Mouse (Mus musculus) liver, embryonic 12.5 days (tissue): ENCODE data around the gene Cdk19. TPM values are rescaled to one million over a fixed set of nuclear protein-coding genes. Genes with fewer than 3 reads are reported as not detected.

Experiments used
- ATAC-seq: fragments of 200-750 bp; cut with Nextera tagmentation; 2 replicates; pipeline ENCODE4 v1.8.0; 2017; ENCODE audit warnings: moderate number of reproducible peaks, mild to moderate bottlenecking, moderate library complexity
- H3K27ac ChIP-seq: fragments of 300-500 bp; sonication (generic); 2 replicates; pipeline ENCODE4 v1.5.1; 2016; ENCODE audit warnings: mild to moderate bottlenecking
- H3K27me3 ChIP-seq: fragments of 300-500 bp; sonication (generic); replicated peaks from 2 replicates; pipeline ENCODE4 v1.6.1; 2016; ENCODE audit warnings: mild to moderate bottlenecking, moderate library complexity
- H3K36me3 ChIP-seq: fragments of 300-500 bp; sonication (generic); 2 replicates; pipeline ENCODE4 v1.6.1; 2016; ENCODE audit warnings: mild to moderate bottlenecking, moderate library complexity
- H3K4me1 ChIP-seq: fragments of 300-500 bp; sonication (generic); 2 replicates; pipeline ENCODE4 v1.6.1; 2016
- H3K4me2 ChIP-seq: fragments of 300-500 bp; sonication (generic); 2 replicates; pipeline ENCODE4 v1.6.1; 2016; ENCODE audit warnings: mild to moderate bottlenecking, moderate library complexity
- H3K4me3 ChIP-seq: fragments of 300-500 bp; sonication (generic); 2 replicates; pipeline ENCODE4 v1.5.1; 2016; ENCODE audit warnings: mild to moderate bottlenecking, moderate library complexity
- H3K9ac ChIP-seq: fragments of 300-500 bp; sonication (generic); 2 replicates; pipeline ENCODE4 v1.6.1; 2016; ENCODE audit warnings: mild to moderate bottlenecking, moderate library complexity
- H3K9me3 ChIP-seq: fragments of 300-500 bp; sonication (generic); replicated peaks from 2 replicates; pipeline ENCODE4 v1.6.1; 2016; ENCODE audit warnings: mild to moderate bottlenecking, moderate library complexity
- WGBS: fragments of 180-500 bp; shearing (Covaris S2); methylation state at CpG from one replicate; pipeline ENCODE4 v1.1.7; 2016; ENCODE audit not compliant: insufficient replicate concordance; 5-methylcytosine and 5-hydroxymethylcytosine counted together
- polyA plus RNA-seq: library from polyadenylated mRNA; unstranded; fragments of >200 nt; fragmentation: Nextera tagmentation; extraction: Ambion mirVana; gene quantifications from 2 replicates; pipeline ENCODE4 v1.2.1, GENCODE M21; 2016

Cdk19 gene
- polyA plus RNA-seq, 1 experiment from 2014 or later = 4.4 TPM

DNA sequence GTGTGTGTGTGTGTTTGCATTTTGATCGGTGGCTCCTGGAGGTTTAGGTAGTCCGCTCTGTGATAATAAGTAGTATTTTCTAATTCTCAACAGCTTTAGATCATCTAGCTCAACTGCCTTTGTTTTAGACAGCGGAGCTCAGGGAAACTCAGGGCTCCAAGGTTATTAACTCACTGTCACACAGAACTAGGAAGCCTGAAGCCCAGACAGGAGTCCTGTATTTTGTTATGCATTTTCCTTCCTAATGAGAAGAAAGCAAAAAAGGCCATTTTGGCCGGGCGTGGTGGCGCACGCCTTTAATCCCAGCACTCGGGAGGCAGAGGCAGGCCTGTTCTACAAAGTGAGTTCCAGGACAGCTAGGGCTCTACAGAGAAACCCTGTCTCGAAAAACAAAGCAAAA is 14.7 kb downstream of the Cdk19 start:
- no peak overlapping the region for H3K4me3 ChIP-seq
- no peak overlapping the region for H3K27ac ChIP-seq
- H3K27me3 ChIP-seq = no peaks in the 10 kb centered on the region
- peaks cover 20% of the 10 kb centered on the region for H3K4me1 ChIP-seq
- ATAC-seq = no peak
- no peak overlapping the region for H3K9ac ChIP-seq
- 79% methylated on average over 9 of the region's 9 CpGs for WGBS
- no peaks in the 10 kb centered on the region for H3K9me3 ChIP-seq
- no peaks in the 10 kb centered on the region for H3K36me3 ChIP-seq
- no peak overlapping the region for H3K4me2 ChIP-seq

- Histone ChIP-seq H3K27me3 (no peaks in the 10 kb centered on the region), H3K9me3 (no peaks in the 10 kb centered on the region), H3K27ac (no peak overlapping the region), H3K36me3 (no peaks in the 10 kb centered on the region), H3K4me2 (no peak overlapping the region), H3K4me1 (peaks cover 20% of the 10 kb centered on the region), H3K4me3 (no peak overlapping the region), H3K9ac (no peak overlapping the region)
- 60% methylated on average over 1 of the region's 1 CpGs for WGBS
- ATAC-seq = no peak
Observed at GRCm38 (mm10) chr10:40354556-40354955, 15.2 kb downstream of the Cdk19 start.

DNA sequence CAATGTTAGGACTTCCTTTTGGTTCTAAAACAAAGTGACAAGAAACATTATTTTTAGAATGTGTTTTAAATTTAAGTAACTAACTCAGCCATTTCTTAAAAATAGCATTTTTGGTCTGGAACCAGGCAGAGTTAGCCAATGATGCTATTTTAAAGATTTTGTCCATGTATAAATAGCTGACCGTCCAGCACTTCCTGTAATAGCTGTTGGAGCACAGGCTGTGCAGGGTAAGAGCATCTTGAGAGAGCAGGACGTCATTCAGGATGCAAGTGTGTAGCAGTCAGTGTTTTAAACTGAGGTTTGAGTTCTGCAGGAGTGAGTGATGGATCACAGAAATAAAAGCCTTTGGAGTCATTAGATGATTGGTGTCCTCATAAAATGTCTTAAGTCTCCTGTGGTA is 18.8 kb downstream of the Cdk19 start:
- no peak overlapping the region for H3K9ac ChIP-seq
- H3K4me1 ChIP-seq = peaks cover 25% of the 10 kb centered on the region
- 49% methylated on average over 2 of the region's 2 CpGs for WGBS
- H3K9me3 ChIP-seq = no peaks in the 10 kb centered on the region
- no peak for ATAC-seq
- no peak overlapping the region for H3K4me2 ChIP-seq
- no peak overlapping the region for H3K4me3 ChIP-seq
- no peaks in the 10 kb centered on the region for H3K36me3 ChIP-seq
- H3K27ac ChIP-seq = no peak overlapping the region
- no peaks in the 10 kb centered on the region for H3K27me3 ChIP-seq

DNA sequence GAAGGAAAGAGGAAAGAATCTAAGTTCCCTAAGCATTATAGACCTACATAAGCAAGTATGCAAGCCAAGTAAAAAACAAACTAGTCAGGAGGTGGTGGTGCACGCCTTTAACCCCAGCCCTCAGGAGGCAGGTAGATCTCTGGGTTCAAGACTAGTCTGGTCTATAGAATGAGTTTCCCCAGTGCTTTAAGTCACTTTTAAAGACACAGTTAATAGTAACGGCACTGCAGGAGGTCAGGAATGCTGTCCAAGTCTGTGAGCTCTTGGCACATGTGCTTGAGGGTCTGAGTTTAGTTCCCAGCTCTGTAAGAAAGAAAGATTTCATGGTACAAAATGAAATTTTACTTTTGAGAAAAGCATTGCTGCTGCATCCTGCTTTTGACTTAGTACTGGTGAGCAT is 19.8 kb downstream of the Cdk19 start:
- Histone ChIP-seq H3K9me3 (no peaks in the 10 kb centered on the region), H3K4me2 (no peak overlapping the region), H3K27ac (no peak overlapping the region), H3K4me3 (no peak overlapping the region), H3K27me3 (no peaks in the 10 kb centered on the region), H3K9ac (no peak overlapping the region), H3K36me3 (no peaks in the 10 kb centered on the region), H3K4me1 (peaks cover 29% of the 10 kb centered on the region)
- WGBS = 80% methylated on average over 2 of the region's 2 CpGs
- no peak for ATAC-seq

DNA sequence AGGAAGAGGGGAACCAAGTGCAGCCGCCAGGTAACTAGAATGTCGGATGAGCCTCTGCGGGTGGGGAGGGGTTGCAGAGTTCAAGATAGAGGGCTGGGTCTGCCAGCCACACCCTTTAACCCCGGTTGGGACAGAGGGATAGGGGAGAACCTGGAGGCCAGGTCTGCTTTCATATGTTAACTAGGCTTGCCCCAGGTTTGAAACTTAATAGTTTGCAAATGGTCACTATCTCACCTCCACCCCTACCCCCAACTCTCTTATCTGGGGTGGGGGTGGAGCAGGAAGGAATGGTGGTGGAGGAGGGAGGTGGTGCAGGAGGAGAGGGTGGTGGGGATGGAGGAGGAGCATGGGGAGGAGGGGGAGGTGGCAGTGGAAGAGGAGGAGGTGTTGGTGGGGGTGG is 23.6 kb downstream of the Cdk19 start:
- WGBS = 17% methylated on average over 4 of the region's 4 CpGs
- H3K4me1 ChIP-seq = peaks cover 26% of the 10 kb centered on the region
- no peaks in the 10 kb centered on the region for H3K9me3 ChIP-seq
- H3K4me3 ChIP-seq = no peak overlapping the region
- H3K9ac ChIP-seq = 0 out of 2 replicates have a peak overlapping the region, but pooled peaks have one; percentile 23
- H3K4me2 ChIP-seq = peak overlapping the region; percentile 30
- ATAC-seq = peak; percentile 40; the same call in 1 of the 2 replicates
- no peak overlapping the region for H3K27ac ChIP-seq
- no peaks in the 10 kb centered on the region for H3K27me3 ChIP-seq
- no peaks in the 10 kb centered on the region for H3K36me3 ChIP-seq

DNA sequence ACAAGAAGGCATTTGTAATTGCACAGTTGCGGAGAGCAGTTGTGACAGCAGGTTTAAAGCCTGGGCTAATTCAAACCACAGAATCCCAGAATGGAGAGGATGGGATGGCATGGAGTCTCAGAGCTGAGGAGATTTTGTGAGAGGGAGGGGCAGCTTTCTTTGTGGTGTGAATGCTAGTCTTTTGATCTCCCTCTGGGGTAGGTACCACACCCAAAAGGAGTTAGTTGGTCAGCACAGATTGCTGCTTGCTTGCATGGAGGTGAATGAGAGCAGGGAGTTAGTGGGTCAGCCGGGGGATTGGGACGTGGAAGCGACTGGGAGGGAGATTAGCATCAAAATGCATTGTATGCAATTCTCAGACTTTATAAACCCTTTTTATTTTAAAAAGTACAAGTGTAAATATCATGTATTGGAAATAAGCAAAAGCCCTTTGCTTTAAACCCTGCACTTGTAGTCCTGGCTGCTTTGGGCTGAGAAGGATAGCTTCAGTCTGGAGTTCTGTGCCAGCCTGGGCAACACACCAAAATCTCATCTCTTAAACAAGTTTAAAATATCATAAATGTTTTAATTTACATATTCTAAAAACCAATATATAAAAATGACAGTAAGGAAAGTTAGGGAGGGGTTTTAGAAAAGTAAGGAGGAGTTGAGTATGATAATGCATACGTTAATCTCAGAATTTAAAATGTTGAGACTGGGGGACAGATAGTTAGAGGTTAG is 25.4 kb downstream of the Cdk19 start:
- H3K9ac ChIP-seq = no peak overlapping the region
- H3K4me3 ChIP-seq = no peak overlapping the region
- ATAC-seq = no peak
- H3K4me1 ChIP-seq = peaks cover 29% of the 10 kb centered on the region
- WGBS = 76% methylated on average over 5 of the region's 5 CpGs
- H3K9me3 ChIP-seq = no peaks in the 10 kb centered on the region
- H3K27me3 ChIP-seq = no peaks in the 10 kb centered on the region
- no peak overlapping the region for H3K27ac ChIP-seq
- H3K4me2 ChIP-seq = no peak overlapping the region
- H3K36me3 ChIP-seq = no peaks in the 10 kb centered on the region

GRCm38 (mm10) chr10:40365991-40366390 is 26.6 kb downstream of the Cdk19 start:
- 73% methylated on average over 2 of the region's 2 CpGs for WGBS
- no peaks in the 10 kb centered on the region for H3K27me3 ChIP-seq
- H3K9ac ChIP-seq = no peak overlapping the region
- H3K27ac ChIP-seq = no peak overlapping the region
- no peaks in the 10 kb centered on the region for H3K36me3 ChIP-seq
- H3K9me3 ChIP-seq = no peaks in the 10 kb centered on the region
- ATAC-seq = no peak
- no peak overlapping the region for H3K4me3 ChIP-seq
- H3K4me2 ChIP-seq = no peak overlapping the region
- peaks cover 28% of the 10 kb centered on the region for H3K4me1 ChIP-seq

DNA sequence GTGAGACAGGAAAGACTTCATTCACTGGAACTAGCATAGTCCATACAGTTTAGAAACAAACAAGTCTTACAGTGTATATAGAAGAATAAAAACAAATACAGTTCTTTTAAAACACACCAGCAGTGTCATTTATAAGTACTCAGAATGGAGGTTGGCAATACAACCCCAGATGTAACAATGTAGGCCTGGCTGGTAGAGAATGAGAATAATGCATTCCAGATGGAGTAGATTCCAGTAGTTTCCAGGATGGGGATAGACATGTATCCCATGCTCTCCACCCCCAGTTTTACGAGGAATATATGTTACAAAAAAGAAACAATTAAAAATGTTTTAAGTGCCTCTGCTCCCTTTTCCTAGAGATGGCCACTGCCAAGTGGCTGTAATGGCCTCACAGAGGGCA is 29.2 kb downstream of the Cdk19 start:
- H3K9me3 ChIP-seq = no peaks in the 10 kb centered on the region
- no peaks in the 10 kb centered on the region for H3K36me3 ChIP-seq
- no peaks in the 10 kb centered on the region for H3K27me3 ChIP-seq
- peaks cover 16% of the 10 kb centered on the region; the same call in 1 of the 2 replicates for H3K4me1 ChIP-seq
- 72% methylated on average over 1 of the region's 1 CpGs for WGBS
- no peak overlapping the region for H3K4me3 ChIP-seq
- ATAC-seq = no peak
- no peak overlapping the region for H3K27ac ChIP-seq
- H3K9ac ChIP-seq = no peak overlapping the region
- H3K4me2 ChIP-seq = no peak overlapping the region

GRCm38 (mm10) chr10:40370156-40370555 is 30.8 kb downstream of the Cdk19 start:
- no peak for ATAC-seq
- H3K9ac ChIP-seq = no peak overlapping the region
- H3K4me2 ChIP-seq = no peak overlapping the region
- H3K36me3 ChIP-seq = no peaks in the 10 kb centered on the region
- H3K4me1 ChIP-seq = peaks cover 19% of the 10 kb centered on the region
- H3K4me3 ChIP-seq = no peak overlapping the region
- no peaks in the 10 kb centered on the region for H3K27me3 ChIP-seq
- no peaks in the 10 kb centered on the region for H3K9me3 ChIP-seq
- no peak overlapping the region for H3K27ac ChIP-seq

- Histone ChIP-seq H3K4me2 (no peak overlapping the region), H3K27ac (no peak overlapping the region), H3K4me3 (no peak overlapping the region), H3K27me3 (no peaks in the 10 kb centered on the region), H3K36me3 (no peaks in the 10 kb centered on the region), H3K9me3 (no peaks in the 10 kb centered on the region), H3K4me1 (peaks cover 20% of the 10 kb centered on the region), H3K9ac (no peak overlapping the region)
- ATAC-seq = no peak
- 74% methylated on average over 8 of the region's 8 CpGs for WGBS
Observed at GRCm38 (mm10) chr10:40371184-40371913, 32.0 kb downstream of the Cdk19 start.

DNA sequence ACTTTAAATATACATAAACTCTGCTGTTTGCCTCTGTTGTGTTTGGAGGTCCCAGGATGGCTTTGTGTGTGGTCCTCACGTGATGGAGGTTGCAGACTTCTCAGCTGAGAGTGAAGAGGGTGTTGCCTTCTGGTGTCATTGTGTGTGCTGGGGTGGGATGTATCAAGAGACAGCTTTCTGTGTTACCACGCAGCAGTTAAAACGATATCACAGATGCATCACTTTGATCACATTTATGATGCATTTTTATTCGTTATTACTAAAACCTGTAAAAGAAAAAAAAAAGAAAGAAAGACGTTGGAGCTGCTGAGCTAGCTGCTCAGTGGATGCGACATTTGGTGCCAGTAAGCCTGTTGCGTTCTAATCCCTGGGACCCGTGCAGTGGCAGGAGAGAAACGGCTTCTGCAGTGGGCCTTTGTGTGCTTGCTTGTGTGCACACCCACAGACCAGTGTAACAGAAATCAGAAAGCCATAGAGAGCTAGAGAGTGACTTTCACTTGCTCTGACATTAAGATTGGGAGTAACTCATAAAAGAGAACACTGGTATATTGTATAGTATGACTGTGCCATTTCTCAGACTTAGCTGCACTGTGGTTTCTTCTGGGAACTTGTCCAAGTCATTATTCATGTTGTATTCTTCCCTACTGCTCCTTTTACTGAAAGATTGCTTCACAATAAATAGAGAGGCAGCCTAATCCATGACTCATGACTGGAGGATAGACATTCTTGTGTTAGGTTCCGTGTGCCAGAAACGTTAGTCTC is 32.7 kb downstream of the Cdk19 start:
- no peak overlapping the region for H3K9ac ChIP-seq
- no peaks in the 10 kb centered on the region for H3K27me3 ChIP-seq
- no peak for ATAC-seq
- no peaks in the 10 kb centered on the region for H3K9me3 ChIP-seq
- no peaks in the 10 kb centered on the region for H3K36me3 ChIP-seq
- peaks cover 22% of the 10 kb centered on the region for H3K4me1 ChIP-seq
- no peak overlapping the region for H3K27ac ChIP-seq
- 71% methylated on average over 11 of the region's 11 CpGs for WGBS
- H3K4me3 ChIP-seq = no peak overlapping the region
- H3K4me2 ChIP-seq = no peak overlapping the region

GRCm38 (mm10) chr10:40373749-40374148 is 34.4 kb downstream of the Cdk19 start:
- Histone ChIP-seq H3K4me3 (no peak overlapping the region), H3K9ac (no peak overlapping the region), H3K4me2 (no peak overlapping the region), H3K27me3 (no peaks in the 10 kb centered on the region), H3K9me3 (no peaks in the 10 kb centered on the region), H3K4me1 (peaks cover 22% of the 10 kb centered on the region), H3K36me3 (no peaks in the 10 kb centered on the region), H3K27ac (no peak overlapping the region)
- no peak for ATAC-seq
- 71% methylated on average over 5 of the region's 5 CpGs for WGBS
